Mouse (Mus musculus): ENCODE measurements around the gene Kazn.

DNA sequence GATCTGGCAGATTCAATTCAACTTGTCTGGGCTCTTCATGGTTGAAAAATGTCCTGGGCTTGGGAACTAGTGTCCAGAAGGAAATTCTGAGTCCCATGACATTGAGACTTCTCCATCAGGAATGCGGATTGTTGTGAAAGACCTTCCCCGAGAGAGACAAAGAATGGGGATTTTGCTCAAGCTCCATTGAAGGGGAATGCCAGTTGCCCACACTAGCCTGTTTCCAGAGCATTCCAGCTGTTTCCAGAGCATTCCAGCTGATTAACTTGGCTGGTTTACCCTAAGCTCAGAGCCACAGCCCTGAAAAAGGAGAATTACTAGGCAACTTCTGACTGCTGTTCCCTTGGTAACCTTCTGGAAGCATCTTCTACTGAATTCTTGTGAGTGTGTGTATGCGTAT is 32.3 kb upstream of the Kazn start:
- TF ChIP-seq EP300 (IDR thresholded peaks at IDR 0.05; ENCODE audit: low read depth) (no peak), CTCF (IDR thresholded peaks at IDR 0.05; ENCODE audit: low read depth) (no peak)

Measured in liver, postnatal 0 days (tissue).